Mouse (Mus musculus): ENCODE measurements around the gene Hist1h2bh. TPM values are rescaled to one million over a fixed set of nuclear protein-coding genes. Genes with fewer than 3 reads are reported as not detected.
"Not testable (repeated sequence)": the region's sequence is repeated elsewhere in the genome, so short reads cannot be mapped to it uniquely, and the experiment has no call there.

Hist1h2bh gene
- polyA plus RNA-seq (2012; rRNA removed): 0.60 and 0.69 TPM in 2 replicates

DNA sequence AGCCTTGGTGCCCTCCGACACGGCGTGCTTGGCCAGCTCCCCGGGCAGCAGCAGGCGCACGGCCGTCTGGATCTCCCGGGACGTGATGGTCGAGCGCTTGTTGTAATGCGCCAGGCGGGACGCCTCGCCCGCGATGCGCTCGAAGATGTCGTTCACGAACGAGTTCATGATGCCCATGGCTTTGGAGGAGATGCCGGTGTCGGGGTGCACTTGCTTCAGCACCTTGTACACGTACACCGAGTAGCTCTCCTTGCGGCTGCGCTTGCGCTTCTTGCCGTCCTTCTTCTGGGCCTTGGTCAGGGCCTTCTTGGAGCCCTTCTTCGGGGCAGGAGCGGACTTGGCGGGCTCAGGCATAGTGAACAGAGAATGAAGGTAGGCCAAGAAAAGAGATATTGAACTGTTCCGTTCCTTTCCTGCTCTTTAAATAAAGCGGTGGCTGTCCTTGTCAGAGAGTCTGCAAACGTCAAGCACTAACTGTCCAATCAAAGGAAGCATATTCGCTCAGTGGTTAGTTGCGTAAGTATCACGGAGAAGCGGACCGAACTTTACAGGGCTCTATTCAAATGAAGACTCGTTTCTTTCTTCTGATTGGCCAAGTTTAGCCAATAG lies at the start of gene Hist1h2bh:
TSS of gene Hist1h2bh (minus strand) at position 394 of the 609 bp plus-strand sequence.
- DNase-seq (ENCODE audit: low spot score): peak; percentile 55

DNA sequence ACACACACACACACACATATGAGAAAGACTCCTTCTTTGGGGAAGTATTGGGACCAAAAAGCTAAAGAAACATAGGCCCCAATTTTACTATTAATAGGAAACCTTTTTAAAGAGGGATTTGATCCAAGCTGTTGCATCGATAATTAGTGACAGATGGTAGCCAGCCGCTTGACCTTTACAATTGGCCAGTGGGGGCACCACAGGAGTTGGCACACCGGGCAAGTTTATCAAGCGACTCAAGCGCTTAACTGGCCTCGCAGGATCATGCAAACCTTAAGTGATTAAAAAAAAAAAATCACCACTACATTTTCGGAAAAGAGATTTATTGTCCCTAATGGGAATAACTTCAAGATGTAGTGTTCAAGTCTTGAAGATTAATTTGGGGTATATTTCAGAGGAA lies 49.4 kb upstream of the Hist1h2bh start:
- DNase-seq (ENCODE audit: low spot score): no peak

DNA sequence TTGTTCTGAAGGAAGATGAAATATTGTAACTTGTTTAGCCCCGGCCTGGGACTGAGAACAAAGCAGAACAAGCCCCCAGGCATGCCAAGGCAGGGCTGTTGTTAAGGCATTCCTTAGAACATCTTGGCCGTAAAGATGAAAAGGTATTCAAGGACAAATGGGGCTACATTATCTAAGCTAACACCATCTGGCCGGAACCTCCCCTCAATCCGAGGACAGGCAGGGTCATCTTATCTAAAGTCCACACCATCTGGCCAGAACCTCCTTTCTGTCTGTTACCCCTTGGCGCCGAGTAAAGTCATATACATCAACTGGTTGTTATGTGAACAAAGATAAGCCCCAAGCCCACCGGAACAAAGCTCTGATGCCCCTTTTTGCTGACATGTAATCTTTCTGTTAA lies 48.7 kb upstream of the Hist1h2bh start:
- DNase-seq (ENCODE audit: low spot score): not testable (repeated sequence)

DNA sequence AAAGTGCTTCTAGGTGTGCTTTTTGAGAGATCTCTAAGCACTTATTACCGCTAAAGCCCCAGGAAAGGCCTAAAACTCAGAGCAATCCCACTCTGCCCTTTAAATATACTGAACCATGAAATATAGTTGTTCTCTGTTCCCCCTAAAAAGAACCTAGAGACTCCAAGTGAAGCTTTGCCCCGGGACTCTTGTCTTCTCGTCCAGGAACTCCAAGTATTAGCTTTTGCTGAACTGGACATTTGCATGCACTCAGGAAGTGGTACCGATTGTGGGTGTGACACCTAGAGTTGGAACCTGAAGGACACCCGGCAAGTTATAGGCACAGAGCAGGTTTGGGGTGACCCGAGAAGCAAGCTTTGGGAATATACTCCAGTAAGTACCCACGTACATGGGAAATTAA lies 48.0 kb upstream of the Hist1h2bh start:
- DNase-seq (ENCODE audit: low spot score): no peak

DNA sequence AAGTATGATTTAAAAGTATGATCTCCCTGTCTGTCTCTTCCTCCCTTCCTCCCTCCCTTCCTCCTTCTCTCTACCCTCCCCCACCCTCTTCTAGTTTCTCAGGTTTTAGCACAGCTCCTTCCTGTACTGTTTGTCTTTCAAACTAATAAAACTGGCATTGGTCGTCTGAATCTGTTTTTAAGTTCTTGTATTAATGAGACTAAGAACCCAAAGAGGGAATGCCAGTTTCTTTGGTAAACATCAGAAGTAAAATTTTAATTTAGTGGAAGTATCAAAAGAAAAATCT lies 43.7 kb upstream of the Hist1h2bh start:
- no peak for DNase-seq (ENCODE audit: low spot score)

DNA sequence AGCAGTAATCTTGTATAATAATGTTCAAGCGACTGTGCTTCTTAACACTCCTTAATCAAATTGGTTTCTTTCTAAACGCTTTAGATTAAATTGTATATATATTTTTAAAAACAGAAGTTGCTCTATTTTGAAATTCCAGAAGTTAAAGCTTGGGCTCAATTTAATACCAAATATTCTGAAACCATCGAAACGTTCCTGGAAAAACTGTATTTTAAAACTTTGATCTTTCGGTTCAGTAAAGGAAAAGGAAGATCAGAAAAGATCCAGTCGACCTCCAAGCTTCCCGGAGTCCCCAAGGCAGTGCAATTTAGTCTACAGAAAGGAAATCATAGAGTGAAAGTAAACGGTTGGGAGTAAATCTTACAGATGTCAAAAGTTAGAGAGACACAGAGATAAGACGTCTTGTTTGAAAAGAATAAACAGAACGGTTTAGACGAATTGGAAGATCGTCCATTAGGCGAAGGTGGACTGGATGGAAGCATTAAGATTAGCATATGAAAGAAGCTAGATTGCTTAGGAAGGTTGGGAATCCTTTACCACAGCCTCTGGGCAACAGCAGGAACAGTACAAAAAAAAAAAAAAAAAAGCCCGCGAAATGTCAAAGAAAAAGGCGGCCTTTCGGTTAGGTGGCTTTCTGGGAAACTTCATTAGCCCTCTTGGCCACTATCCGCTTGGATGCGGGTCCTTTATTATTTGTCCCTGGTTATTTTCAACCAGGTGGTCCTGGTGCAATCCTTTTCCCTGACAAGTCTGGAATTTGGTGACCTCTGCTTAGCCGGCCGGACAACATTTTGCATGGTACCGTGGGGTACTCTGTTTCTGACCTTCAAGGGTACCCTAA lies 43.1 kb upstream of the Hist1h2bh start:
- no peak for DNase-seq (ENCODE audit: low spot score)

DNA sequence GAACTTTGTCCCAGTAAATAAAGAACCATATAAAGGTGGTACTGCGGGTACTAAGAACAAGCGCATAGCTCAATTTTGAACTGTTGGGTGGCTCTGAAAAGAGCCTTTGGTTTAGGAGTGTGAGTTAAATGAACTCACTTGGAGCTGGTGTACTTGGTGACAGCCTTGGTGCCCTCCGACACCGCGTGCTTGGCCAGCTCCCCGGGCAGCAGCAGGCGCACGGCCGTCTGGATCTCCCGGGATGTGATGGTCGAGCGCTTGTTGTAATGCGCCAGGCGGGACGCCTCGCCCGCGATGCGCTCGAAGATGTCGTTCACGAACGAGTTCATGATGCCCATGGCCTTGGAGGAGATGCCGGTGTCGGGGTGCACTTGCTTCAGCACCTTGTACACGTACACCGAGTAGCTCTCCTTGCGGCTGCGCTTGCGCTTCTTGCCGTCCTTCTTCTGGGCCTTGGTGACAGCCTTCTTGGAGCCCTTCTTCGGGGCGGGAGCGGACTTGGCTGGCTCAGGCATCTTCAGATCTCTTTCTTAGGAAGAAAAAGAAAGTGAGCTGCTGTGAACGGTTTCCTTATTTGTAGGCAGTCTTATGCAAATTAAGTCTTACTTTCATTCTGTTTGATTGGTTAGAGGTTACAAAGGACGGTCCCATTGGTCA lies 42.4 kb upstream of the Hist1h2bh start:
- peak; percentile 48 for DNase-seq (ENCODE audit: low spot score)

DNA sequence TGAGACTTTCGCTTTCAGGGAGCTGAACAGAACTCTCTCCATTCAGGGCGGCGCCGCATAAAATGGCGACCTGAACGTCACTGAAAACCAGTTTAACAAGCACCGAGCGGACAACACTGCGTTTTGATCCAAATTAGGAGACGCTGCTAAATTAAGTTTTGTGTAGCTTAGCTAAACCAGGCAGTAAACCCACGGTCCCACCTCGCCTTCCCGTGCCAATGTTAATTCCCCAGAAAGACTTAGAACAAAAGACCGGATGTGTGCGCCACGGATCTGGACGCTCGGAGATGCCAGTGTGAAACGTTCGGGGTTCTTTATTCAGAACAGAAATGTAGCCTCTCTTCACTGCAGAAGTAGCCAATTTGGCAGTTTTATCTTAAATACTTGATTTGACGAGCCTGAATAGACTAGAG lies 41.8 kb upstream of the Hist1h2bh start:
- peak; percentile 65 for DNase-seq (ENCODE audit: low spot score)

DNA sequence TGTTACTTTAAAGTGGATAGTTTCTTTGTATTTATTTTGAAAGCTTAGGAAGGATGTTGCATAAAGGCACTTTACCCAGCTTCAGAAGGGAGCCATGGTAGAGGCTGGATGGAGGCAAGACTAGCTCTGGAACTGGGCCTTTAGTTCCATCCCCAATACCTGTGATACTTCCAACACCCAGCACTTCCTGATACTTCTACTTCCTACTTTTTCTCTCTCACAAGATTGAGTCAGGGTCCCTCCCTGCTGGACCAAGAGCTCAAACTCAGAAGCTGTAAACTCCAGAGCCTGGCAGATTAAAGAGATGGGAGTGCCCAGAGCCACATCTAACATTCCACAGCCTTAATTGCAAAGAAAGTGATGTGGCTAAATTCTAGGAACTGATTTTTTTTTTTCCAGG lies 41.1 kb upstream of the Hist1h2bh start:
- DNase-seq (ENCODE audit: low spot score): no peak

DNA sequence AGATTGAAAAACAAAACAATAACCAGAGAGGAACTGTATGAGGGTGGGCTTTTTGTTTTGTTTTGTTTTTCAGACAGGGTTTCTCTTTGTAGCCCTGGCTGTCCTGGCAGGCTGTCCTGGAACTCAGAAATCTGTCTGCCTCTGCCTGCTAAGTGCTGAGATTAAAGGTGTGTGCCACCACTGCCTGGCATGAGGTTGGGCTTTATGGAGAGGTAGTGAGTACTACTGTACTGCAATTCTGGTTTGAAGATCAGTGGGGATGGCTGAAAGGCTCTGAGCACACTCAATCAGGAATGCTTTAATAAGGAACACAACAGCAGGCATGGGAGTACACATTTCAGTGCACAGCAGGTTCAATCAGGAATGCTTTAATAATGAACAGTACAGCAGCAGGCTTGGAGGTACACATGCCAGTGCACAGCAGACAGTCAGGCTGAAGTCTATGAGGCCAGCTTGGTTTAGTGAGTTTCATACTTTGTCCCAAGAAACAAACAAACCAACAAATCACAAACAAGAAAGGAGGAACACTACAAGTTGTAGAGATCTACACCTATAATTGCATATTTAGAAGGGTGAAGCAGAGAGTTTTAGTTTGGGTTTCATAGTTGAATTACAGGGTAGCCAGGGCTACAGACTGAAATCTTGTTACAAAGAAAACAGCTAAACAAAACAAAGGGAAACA lies 40.3 kb upstream of the Hist1h2bh start:
- no peak for DNase-seq (ENCODE audit: low spot score)

DNA sequence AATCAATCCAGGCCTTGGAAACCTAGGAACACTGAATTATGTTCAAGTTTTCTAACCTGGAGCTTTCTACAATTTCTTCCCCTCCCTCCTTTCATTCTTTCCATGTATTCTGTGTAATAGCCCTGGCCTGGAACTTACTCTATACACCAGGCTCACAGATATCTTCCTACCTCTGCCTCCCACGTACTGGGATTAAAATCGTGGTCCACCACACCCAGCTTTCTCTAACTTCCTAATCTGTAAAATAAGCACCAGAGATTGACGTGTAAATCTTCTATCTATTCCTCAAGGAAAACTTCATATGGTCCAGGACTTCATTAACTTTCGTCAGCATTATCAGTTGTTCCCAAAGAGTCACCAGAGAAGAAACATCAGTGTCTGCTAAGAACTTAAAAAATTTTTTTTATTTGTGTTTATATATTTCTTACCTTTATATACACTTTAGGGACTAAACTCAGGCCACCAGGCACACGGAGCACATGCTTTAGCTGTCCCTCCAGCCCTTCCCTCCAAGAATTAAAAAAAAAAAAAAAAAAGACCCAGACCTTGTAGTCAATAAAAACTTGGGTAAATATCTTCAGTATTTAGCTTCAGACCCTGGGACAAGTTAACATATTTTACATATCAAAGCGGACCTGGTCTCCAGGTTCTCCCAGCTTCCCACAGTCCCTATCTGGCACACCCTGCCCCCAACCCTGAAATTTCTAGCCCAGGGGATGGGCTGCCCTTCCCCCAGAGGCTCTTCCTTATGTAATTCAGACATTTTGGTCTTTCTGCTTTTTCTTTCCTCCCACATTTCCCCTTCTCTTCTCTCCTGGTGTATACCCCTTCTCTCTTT lies 39.2 kb upstream of the Hist1h2bh start:
- no peak for DNase-seq (ENCODE audit: low spot score)

DNA sequence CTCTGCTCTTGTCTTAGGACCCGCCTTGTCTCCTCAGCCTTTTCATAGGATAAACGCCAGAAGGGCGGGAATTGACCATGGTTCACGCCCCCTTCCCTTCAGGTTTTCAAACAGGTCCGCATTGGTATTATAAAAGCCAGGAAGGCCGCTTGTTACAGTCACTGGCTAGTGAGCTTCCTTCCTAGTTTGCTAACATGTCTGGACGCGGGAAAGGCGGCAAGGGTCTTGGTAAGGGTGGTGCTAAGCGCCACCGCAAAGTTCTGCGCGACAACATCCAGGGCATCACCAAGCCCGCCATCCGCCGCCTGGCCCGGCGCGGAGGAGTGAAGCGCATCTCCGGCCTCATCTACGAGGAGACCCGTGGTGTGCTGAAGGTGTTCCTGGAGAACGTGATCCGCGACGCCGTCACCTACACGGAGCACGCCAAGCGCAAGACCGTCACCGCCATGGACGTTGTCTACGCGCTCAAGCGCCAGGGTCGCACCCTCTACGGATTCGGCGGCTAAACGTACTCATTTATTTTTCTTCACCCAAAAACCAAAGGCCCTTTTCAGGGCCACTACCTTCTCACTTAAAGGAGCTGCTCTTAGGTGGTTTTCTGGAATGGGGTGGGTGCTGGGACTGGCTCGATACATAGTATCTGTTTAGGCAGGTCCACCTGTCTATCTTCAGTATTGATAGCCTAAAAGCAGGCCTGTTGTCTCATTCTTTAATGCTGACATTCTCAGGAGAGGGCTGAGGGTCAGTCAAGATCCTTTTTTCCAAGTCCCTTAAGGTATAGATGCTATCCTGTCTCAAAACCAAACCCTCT lies 38.4 kb upstream of the Hist1h2bh start, which contains the start of gene Hist1h4d:
TSS of gene Hist1h4d (plus strand) at position 191 of the 811 bp plus-strand sequence.
- peak; percentile 91 for DNase-seq (ENCODE audit: low spot score)

DNA sequence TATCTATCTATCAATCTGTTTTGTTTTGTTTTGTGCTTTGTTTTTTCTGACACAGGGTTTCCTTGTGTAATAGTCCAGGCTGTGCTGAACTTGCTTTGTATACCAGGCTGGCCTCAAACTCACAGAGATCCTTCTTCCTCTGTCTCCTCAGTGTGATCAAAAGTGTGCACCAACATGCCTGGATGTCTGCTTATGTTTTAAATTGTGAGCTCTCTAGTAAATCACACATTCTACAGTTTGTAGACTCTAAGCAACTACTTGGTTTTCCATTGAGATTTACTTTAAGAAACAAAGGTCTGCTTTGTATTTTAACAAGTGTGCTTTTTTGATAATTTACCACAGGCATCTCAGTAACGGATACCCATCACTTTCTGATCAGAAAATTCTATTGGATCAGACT lies 34.6 kb upstream of the Hist1h2bh start:
- DNase-seq (ENCODE audit: low spot score): no peak

DNA sequence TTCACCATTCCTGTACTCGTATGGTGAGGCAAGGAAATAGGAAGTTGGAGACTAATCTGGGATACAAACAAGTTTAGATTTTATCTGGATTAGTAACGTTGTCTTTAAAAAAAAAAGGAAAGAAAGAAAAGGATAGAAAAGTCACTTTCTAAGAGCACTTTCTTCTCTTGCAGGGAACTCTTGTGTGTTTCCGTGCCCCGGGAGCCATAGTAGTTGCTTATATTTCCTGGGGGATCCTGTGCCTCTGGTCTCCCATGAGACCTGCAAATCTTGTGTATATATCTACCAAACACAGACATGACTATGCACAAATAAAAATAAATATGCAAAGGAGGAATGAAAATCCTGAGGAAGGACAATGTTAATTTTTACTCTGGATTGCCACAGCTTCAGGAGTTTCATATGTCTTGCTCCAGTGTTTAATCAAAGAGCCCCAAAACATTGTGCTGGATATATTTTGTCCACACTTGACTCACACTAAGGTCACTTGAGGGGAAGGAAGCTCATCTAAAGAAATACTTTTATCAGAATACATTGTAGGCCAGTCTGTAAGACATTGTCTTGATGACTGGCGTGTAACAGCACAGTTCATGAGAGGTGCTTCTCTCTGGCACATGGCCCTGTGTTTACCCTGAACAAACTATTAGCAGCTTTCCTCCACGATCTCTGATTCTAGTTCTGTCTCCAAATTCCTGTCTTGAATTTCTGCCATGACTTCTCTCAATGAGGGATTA lies 33.9 kb upstream of the Hist1h2bh start:
- DNase-seq (ENCODE audit: low spot score): no peak

DNA sequence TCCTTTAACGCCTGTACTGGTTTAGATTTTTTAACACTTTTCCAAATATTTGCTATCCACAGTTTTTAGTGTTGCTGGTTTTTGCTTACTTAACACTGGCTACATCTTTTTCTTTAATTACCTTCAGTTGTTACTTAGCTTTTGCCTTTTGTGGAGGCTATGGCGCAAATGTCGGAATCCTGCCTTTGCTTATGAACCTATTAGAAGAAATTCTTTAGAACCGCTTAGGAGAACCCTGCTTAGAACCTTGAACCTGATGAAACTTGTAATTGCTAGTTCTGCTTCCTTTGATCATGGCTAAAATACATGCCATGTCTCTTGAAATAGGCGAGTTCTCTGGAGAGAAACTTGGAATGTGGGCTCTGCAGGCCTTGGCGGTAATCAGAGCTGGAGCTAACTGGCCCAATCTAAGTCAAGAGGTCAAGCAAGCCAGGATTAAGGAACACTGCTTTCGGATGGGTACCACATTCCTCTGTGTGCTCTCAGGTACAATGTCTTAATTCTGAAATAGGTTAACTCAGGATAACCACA lies 33.2 kb upstream of the Hist1h2bh start:
- no peak for DNase-seq (ENCODE audit: low spot score)

DNA sequence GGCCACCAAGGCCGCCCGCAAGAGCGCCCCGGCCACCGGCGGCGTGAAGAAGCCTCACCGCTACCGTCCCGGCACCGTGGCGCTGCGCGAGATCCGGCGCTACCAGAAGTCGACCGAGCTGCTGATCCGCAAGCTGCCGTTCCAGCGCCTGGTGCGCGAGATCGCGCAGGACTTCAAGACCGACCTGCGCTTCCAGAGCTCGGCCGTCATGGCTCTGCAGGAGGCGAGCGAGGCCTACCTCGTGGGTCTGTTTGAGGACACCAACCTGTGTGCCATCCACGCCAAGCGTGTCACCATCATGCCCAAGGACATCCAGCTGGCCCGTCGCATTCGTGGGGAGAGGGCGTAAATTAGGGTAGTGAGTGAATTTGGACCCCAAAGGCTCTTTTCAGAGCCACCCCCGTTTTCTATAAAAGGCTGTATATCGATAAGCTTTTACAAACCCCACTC lies 32.7 kb upstream of the Hist1h2bh start:
- DNase-seq (ENCODE audit: low spot score): not testable (repeated sequence)

DNA sequence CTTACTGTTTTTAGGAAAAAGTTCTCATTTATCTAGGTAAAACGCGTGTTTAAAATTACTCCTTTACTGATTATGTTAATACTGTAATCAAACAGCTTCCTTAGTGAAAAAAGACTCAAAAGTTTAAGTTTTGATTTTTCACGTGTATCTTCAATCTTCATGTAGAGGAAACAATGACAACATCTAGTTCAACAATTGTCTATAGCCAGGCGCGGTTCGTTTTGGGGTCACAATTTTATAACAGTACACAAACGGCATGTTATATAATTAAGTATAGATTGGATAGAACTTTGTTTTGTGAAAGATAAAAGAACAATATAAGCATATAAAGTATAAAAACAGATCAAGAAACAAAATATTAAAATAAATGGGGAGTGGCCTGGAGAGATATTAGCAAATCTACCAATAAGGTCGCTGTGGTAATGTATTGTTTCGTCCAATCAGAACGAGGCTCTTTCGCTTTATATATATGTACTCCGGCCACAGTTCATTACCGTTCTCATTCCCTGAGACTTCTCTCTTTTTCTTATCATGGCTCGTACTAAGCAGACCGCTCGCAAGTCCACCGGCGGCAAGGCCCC lies 32.2 kb upstream of the Hist1h2bh start, which contains the start of gene Hist1h3d:
TSS of gene Hist1h3d (plus strand) at position 493 of the 581 bp plus-strand sequence.
- DNase-seq (ENCODE audit: low spot score): no peak

DNA sequence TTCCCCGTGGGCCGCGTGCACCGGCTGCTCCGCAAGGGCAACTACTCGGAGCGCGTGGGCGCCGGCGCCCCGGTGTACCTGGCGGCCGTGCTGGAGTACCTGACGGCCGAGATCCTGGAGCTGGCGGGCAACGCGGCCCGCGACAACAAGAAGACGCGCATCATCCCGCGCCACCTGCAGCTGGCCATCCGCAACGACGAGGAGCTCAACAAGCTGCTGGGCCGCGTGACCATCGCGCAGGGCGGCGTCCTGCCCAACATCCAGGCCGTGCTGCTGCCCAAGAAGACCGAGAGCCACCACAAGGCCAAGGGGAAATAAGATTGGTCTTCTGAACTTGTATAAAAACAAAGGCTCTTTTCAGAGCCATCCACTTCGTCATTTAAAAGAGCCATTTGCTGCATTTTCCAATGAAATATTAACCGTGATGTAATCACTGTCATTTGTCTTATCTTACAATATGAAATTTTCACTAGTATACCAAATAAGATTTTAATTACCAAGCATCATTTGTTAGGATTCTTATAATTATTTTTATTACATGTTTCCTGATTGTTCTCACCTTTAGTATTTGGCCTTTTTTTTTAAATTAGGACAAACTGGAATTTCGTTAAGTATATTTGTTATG lies 31.5 kb upstream of the Hist1h2bh start:
- DNase-seq (ENCODE audit: low spot score): not testable (repeated sequence)
